Mouse (Mus musculus) limb, embryonic 11.5 days (tissue): ENCODE results near the gene Vinac1. TPM values are rescaled to one million over a fixed set of nuclear protein-coding genes. Genes with fewer than 3 reads are reported as not detected.

ENCODE experiments used
- ATAC-seq: fragments of 200-750 bp; cut with Nextera tagmentation; 2 replicates; pipeline ENCODE4 v1.8.0; 2017; ENCODE audit warnings: low read depth; ENCODE audit not compliant: insufficient number of reproducible peaks, low FRiP score, low TSS enrichment
- DNase-seq: peaks from one replicate; pipeline ENCODE4 v3.0.0-alpha.2; 2015; ENCODE audit warnings: low spot score
- H3K27ac ChIP-seq: fragments of 300-500 bp; sonication (generic); replicated peaks from 2 replicates; pipeline ENCODE4 v1.5.1; 2014; ENCODE audit warnings: low read depth, mild to moderate bottlenecking, low read length
- H3K27me3 ChIP-seq: fragments of 300-500 bp; sonication (generic); 2 replicates; pipeline ENCODE4 v1.6.1; 2014; ENCODE audit warnings: mild to moderate bottlenecking, low read length, mixed read lengths; ENCODE audit not compliant: control insufficient read depth, insufficient read depth
- H3K36me3 ChIP-seq: fragments of 300-500 bp; sonication (generic); 2 replicates; pipeline ENCODE4 v1.6.1; 2014; ENCODE audit warnings: mild to moderate bottlenecking, low read length, moderate library complexity, mixed read lengths; ENCODE audit not compliant: control insufficient read depth, insufficient read depth
- H3K4me1 ChIP-seq: fragments of 300-500 bp; sonication (generic); 2 replicates; pipeline ENCODE4 v1.6.1; 2014; ENCODE audit warnings: low read length, mixed read lengths; ENCODE audit not compliant: control insufficient read depth, insufficient read depth
- H3K4me2 ChIP-seq: fragments of 300-500 bp; sonication (generic); 2 replicates; pipeline ENCODE4 v1.6.1; 2014; ENCODE audit warnings: low read depth, mild to moderate bottlenecking, moderate library complexity; ENCODE audit not compliant: severe bottlenecking
- H3K4me3 ChIP-seq: fragments of 300-500 bp; sonication (generic); 2 replicates; pipeline ENCODE4 v1.5.1; 2014; ENCODE audit warnings: low read depth, low read length
- H3K9ac ChIP-seq: fragments of 300-500 bp; sonication (generic); 2 replicates; pipeline ENCODE4 v1.6.1; 2014; ENCODE audit warnings: mild to moderate bottlenecking, low read length
- H3K9me3 ChIP-seq: fragments of 300-500 bp; sonication (generic); 2 replicates; pipeline ENCODE4 v1.6.1; 2016; ENCODE audit warnings: low read length; ENCODE audit not compliant: control insufficient read depth
- WGBS: fragments of 180-500 bp; shearing (Covaris S2); extraction: QIAGEN DNeasy Blood & Tissue Kit; methylation state at CpG from one replicate; pipeline ENCODE4 v1.1.7; 2014; 5-methylcytosine and 5-hydroxymethylcytosine counted together
- polyA plus RNA-seq: library from polyadenylated mRNA; unstranded; fragments of >200 nt; fragmentation: Nextera tagmentation; extraction: Ambion mirVana; gene quantifications from 2 replicates; pipeline ENCODE4 v1.2.1, GENCODE M21; 2014

Gene Vinac1
- polyA plus RNA-seq: 0.17 TPM in 1 of 2 replicates, not detected in the other

DNA sequence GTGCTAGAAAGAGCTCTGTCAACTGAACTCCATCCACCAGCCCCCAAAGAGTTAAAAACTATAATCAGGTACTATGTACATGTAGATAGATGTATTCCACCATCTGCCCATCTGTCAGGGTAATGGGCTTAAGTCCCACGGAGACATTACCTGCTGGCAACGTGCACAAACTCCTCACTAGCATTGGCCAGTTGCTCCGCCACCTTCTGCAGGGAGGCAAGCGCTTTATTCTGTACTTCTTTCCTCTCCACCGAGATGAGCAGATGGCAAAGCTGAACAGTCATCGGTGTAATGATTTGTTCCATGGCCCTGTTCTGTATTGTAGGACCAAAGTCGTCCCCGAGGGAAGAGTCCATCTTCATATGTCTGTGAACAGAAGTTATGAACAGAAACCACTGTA lies at the start of gene Vinac1:
TSS of gene Vinac1 (minus strand) at position 362 of the 400 bp plus-strand sequence.
- Histone ChIP-seq H3K36me3 (no peaks in the 10 kb centered on the region), H3K27me3 (no peaks in the 10 kb centered on the region), H3K4me2 (no peak within 1 kb of the TSS), H3K4me3 (no peak within 1 kb of the TSS), H3K4me1 (no peaks in the 10 kb centered on the region), H3K27ac (no peak within 1 kb of the TSS), H3K9me3 (no peaks in the 10 kb centered on the region), H3K9ac (no peak within 1 kb of the TSS)
- no peak for ATAC-seq
- DNase-seq: no peak
- 79% methylated on average over 8 of the region's 8 CpGs for WGBS

- no peak for DNase-seq
- Histone ChIP-seq H3K4me3 (no peak overlapping the region), H3K27me3 (no peaks in the 10 kb centered on the region), H3K9ac (no peak overlapping the region), H3K27ac (no peak overlapping the region), H3K36me3 (peaks cover 3% of the 10 kb centered on the region; the same call in 1 of the 2 replicates), H3K4me2 (no peak overlapping the region), H3K9me3 (no peaks in the 10 kb centered on the region), H3K4me1 (no peaks in the 10 kb centered on the region)
- ATAC-seq: no peak
- 90% methylated on average over 18 of the region's 18 CpGs for WGBS
Observed at GRCm38 (mm10) chr2:129093926-129094724, 46.2 kb upstream of the Vinac1 start.

DNA sequence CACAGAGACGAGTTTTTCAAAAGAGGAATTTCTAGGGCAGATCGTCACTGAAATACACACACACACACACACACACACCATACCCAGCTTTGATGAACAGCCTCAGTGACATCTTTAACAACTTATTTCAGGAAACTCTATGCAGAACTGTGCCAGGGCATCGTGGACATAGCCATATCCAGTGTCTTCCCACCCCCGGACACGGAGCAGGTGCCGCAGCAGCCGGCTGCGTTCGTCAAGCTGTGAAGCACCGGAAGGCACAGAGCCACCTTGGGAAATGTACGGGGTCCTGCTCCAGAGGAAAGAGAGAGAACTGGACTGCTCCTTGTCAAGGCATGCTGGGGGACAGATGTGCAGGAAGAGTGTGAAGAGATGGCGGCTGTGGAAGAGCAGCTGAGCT lies 44.8 kb upstream of the Vinac1 start:
- Histone ChIP-seq H3K4me1 (no peaks in the 10 kb centered on the region), H3K9ac (no peak overlapping the region), H3K4me3 (no peak overlapping the region), H3K27ac (no peak overlapping the region), H3K4me2 (no peak overlapping the region), H3K36me3 (peaks cover 6% of the 10 kb centered on the region), H3K9me3 (no peaks in the 10 kb centered on the region), H3K27me3 (no peaks in the 10 kb centered on the region)
- WGBS: 92% methylated on average over 12 of the region's 12 CpGs
- ATAC-seq (no peak), DNase-seq (no peak)

GRCm38 (mm10) chr2:129090370-129090769 lies 42.4 kb upstream of the Vinac1 start:
- Histone ChIP-seq H3K9ac (no peak overlapping the region), H3K9me3 (no peaks in the 10 kb centered on the region), H3K4me1 (no peaks in the 10 kb centered on the region), H3K27me3 (no peaks in the 10 kb centered on the region), H3K36me3 (peaks cover 9% of the 10 kb centered on the region), H3K27ac (no peak overlapping the region), H3K4me3 (no peak overlapping the region), H3K4me2 (no peak overlapping the region)
- 78% methylated on average over 4 of the region's 4 CpGs for WGBS
- ATAC-seq (no peak), DNase-seq (no peak)

GRCm38 (mm10) chr2:129087520-129087919 lies 39.5 kb upstream of the Vinac1 start:
- Histone ChIP-seq H3K36me3 (peaks cover 9% of the 10 kb centered on the region; the same call in 1 of the 2 replicates), H3K27ac (no peak overlapping the region), H3K4me2 (no peak overlapping the region), H3K4me1 (no peaks in the 10 kb centered on the region), H3K4me3 (no peak overlapping the region), H3K9me3 (no peaks in the 10 kb centered on the region), H3K27me3 (no peaks in the 10 kb centered on the region), H3K9ac (no peak overlapping the region)
- no peak for DNase-seq
- ATAC-seq: no peak
- WGBS: 89% methylated on average over 1 of the region's 1 CpGs

DNA sequence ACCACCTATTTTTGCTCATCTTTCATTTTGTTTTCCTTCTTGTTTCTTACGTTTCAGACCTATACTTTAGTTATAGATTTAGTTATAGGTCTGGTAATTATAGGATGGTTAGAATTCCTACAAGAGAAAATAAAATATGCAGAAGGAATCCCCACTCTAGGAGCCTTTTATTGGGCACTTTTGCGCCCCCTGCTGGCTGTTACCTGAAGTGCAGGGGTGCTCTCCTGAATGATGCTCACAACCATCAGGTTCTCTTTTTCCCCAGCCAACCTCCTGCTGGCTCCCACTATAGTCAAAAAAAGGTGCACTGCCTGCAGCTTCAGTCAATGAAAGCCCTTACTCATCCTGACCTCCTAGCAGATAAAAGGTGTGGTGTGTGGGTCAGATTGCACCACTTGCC lies 37.0 kb upstream of the Vinac1 start:
- no peak overlapping the region for H3K4me3 ChIP-seq
- H3K36me3 ChIP-seq: peaks cover 8% of the 10 kb centered on the region; the same call in 1 of the 2 replicates
- no peak overlapping the region for H3K9ac ChIP-seq
- H3K4me1 ChIP-seq: no peaks in the 10 kb centered on the region
- H3K27me3 ChIP-seq: no peaks in the 10 kb centered on the region
- H3K27ac ChIP-seq: no peak overlapping the region
- ATAC-seq: no peak
- peak; percentile 69 for DNase-seq
- H3K4me2 ChIP-seq: no peak overlapping the region
- 55% methylated on average over 2 of the region's 2 CpGs for WGBS
- H3K9me3 ChIP-seq: no peaks in the 10 kb centered on the region

DNA sequence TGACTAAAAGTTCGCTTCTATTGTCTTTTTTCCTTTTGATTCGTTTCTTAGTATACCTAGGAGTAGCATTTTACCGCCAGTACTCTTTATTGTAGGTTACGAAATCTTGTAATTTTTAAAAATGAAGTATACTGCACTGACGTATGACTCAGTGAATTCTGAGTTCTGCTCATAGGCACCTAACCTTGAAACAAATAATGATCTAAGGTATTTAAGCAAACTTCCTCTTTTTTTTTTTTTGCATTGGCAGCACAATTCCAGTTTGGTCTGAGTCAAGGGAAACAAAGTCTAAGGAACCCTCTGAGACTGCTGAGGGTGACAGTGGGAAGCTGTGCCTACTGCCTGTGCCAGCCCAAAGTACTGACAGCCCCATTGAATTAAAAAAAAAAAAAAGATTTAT lies 35.5 kb upstream of the Vinac1 start:
- Histone ChIP-seq H3K4me3 (no peak overlapping the region), H3K9me3 (no peaks in the 10 kb centered on the region), H3K9ac (no peak overlapping the region), H3K36me3 (peaks cover 5% of the 10 kb centered on the region; the same call in 1 of the 2 replicates), H3K27me3 (no peaks in the 10 kb centered on the region), H3K4me2 (no peak overlapping the region), H3K27ac (no peak overlapping the region), H3K4me1 (no peaks in the 10 kb centered on the region)
- 90% methylated on average over 5 of the region's 5 CpGs for WGBS
- DNase-seq (no peak), ATAC-seq (no peak)

- no peaks in the 10 kb centered on the region for H3K9me3 ChIP-seq
- no peak overlapping the region for H3K27ac ChIP-seq
- no peak overlapping the region for H3K4me2 ChIP-seq
- H3K27me3 ChIP-seq: no peaks in the 10 kb centered on the region
- H3K4me1 ChIP-seq: no peaks in the 10 kb centered on the region
- 0 out of 2 replicates have a peak, but pooled peaks cover 3% of the 10 kb centered on the region for H3K36me3 ChIP-seq
- DNase-seq (no peak), ATAC-seq (no peak)
- no peak overlapping the region for H3K9ac ChIP-seq
- 67% methylated on average over 13 of the region's 13 CpGs for WGBS
- no peak overlapping the region for H3K4me3 ChIP-seq
Observed at GRCm38 (mm10) chr2:129081097-129081496, 33.1 kb upstream of the Vinac1 start.
